Comparison of ENCODE assay signal across 8 mouse cellular contexts in the genomic region with DNA sequence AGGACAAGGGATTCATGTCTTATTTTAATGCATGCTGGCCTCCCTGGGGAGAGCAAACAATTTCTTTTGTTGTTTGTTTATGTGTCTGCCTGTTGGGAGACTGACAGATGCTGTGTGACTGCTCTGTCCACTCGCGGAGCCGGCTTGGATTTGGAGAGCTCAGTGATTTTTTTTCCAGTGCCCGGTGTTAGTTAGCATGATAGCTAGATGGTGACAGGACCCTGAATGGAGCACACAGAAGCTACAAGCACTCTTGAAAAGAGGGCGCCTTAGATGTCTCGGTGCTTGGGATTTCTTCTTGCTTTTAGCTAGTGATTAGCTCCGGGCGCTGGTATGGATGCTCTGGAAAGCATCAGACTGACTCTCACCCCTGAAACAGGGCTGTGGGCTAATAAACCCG.
A peak's percentile ranks its signal among the peaks of the same experiment; 100 is the strongest.
DNase-seq lines count a peak whose midpoint lies in the region; ATAC-seq and TF ChIP-seq lines count a peak whose summit lies in the region.

No protein-coding gene starts in this region.

- peak overlapping the region; percentile 45 for H3K4me3 ChIP-seq in kidney, embryonic 15.5 days (replicated peaks)
- peak overlapping the region; percentile 58 for H3K4me3 ChIP-seq in hindbrain, embryonic 13.5 days
- peak overlapping the region; percentile 60 for H3K4me3 ChIP-seq in midbrain, postnatal 0 days (ENCODE audit: low read depth, low read length)

- H3K36me3 ChIP-seq in kidney, embryonic 15.5 days, result no peaks in the 10 kb centered on the region
- no peaks in the 10 kb centered on the region for H3K36me3 ChIP-seq in hindbrain, embryonic 13.5 days
- no peaks in the 10 kb centered on the region for H3K36me3 ChIP-seq in midbrain, postnatal 0 days (ENCODE audit: insufficient read depth, low read length)

- peaks cover 16% of the 10 kb centered on the region for H3K27me3 ChIP-seq in kidney, embryonic 15.5 days
- no peaks in the 10 kb centered on the region for H3K27me3 ChIP-seq in hindbrain, embryonic 13.5 days
- no peaks in the 10 kb centered on the region for H3K27me3 ChIP-seq in midbrain, postnatal 0 days (ENCODE audit: insufficient read depth, low read length)

- no peak for DNase-seq in kidney, adult 18-20 months
- peak; percentile 28 for DNase-seq in cerebellum, adult 9-11 months
- peak; percentile 41 for DNase-seq in midbrain, postnatal 0 days (ENCODE audit: low spot score)
- no peak for DNase-seq in Muller cell, postnatal 12 days (ENCODE audit: inconsistent ontology term)
- DNase-seq in gastrocnemius, postnatal 25 days, result no peak
- DNase-seq in adrenal gland, postnatal 4 days (ENCODE audit: low spot score in 2 of 2), result no peak

- no peak overlapping the region for H3K9ac ChIP-seq in kidney, embryonic 15.5 days
- peak overlapping the region; percentile 76 for H3K9ac ChIP-seq in hindbrain, embryonic 13.5 days
- H3K9ac ChIP-seq in midbrain, postnatal 0 days (replicated peaks; ENCODE audit: low read length, poor library complexity, severe bottlenecking), result peak overlapping the region; percentile 57

- 5% methylated on average over 9 of the region's 9 CpGs for WGBS in kidney, embryonic 15.5 days
- WGBS in hindbrain, embryonic 13.5 days, result 4% methylated on average over 9 of the region's 9 CpGs
- WGBS in midbrain, postnatal 0 days, result 2% methylated on average over 9 of the region's 9 CpGs

- H3K4me1 ChIP-seq in kidney, embryonic 15.5 days, result peaks cover 15% of the 10 kb centered on the region
- peaks cover 12% of the 10 kb centered on the region for H3K4me1 ChIP-seq in hindbrain, embryonic 13.5 days (replicated peaks)
- H3K4me1 ChIP-seq in midbrain, postnatal 0 days (ENCODE audit: insufficient read depth, low read length), result peaks cover 4% of the 10 kb centered on the region; the same call in 1 of the 2 replicates

- no peak for ATAC-seq in kidney, embryonic 15.5 days (replicated peaks; ENCODE audit: low FRiP score)
- peak; percentile 29; the same call in 1 of the 2 replicates for ATAC-seq in hindbrain, embryonic 13.5 days (ENCODE audit: low FRiP score)
- no peak; the same call in 1 of the 2 replicates for ATAC-seq in midbrain, postnatal 0 days (ENCODE audit: low FRiP score)

- no peaks in the 10 kb centered on the region for H3K9me3 ChIP-seq in kidney, embryonic 15.5 days (replicated peaks)
- no peaks in the 10 kb centered on the region for H3K9me3 ChIP-seq in hindbrain, embryonic 13.5 days
- H3K9me3 ChIP-seq in midbrain, postnatal 0 days (ENCODE audit: low read length), result no peaks in the 10 kb centered on the region

- H3K27ac ChIP-seq in kidney, embryonic 15.5 days, result no peak overlapping the region
- peak overlapping the region; percentile 72 for H3K27ac ChIP-seq in hindbrain, embryonic 13.5 days
- H3K27ac ChIP-seq in midbrain, postnatal 0 days (ENCODE audit: low read depth, low read length), result peak overlapping the region; percentile 55; the same call in 1 of the 2 replicates

- peak overlapping the region; percentile 81 for H3K4me2 ChIP-seq in kidney, embryonic 15.5 days
- peak overlapping the region; percentile 83 for H3K4me2 ChIP-seq in hindbrain, embryonic 13.5 days
- peak overlapping the region; percentile 76 for H3K4me2 ChIP-seq in midbrain, postnatal 0 days (ENCODE audit: low read depth, low read length, poor library complexity, severe bottlenecking)

- TF ChIP-seq CTCF in midbrain, postnatal 0 days (IDR thresholded peaks at IDR 0.05), result no peak

Comparison
In these comparisons a context has a peak if more than half of its experiments do, and no peak if none do; other contexts are left out.
1. DNase-seq: peak in cerebellum, adult 9-11 months (single experiment) and midbrain, postnatal 0 days (single experiment); none in kidney, adult 18-20 months (single experiment), Muller cell, postnatal 12 days (single experiment), gastrocnemius, postnatal 25 days (single experiment) and adrenal gland, postnatal 4 days (0 of 2).
2. Peak in every context shown above with its lines, with median percentiles within 50 percentile points of each other: H3K4me2 ChIP-seq and H3K4me3 ChIP-seq.